Mouse (Mus musculus): ENCODE data around the gene Tff3. TPM values are rescaled to one million over a fixed set of nuclear protein-coding genes. Genes with fewer than 3 reads are reported as not detected.

The Tff3 gene
- total and polyA plus RNA-seq, 3 experiments, result 0.39 TPM; not detected in 2

DNA sequence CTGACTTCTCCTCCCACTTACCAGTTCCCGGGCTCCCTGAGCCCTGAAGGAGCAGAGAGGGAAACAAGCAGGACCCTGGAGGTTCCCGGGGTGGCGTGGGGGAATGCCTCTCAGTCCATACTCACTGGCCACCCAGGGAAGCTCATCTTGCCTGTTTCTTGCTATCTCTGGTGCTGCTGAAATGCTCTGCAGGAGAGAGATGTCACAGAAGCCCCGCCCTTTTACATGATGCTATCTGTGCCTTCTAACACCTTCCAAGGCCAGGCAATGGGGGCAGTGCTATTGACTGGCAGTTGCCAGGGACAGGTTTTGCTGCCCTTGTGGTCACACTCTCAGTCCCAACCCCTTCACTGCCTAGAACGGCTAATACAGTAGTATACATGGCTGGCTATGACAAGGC is 30.7 kb downstream of the Tff3 start:
- H3K36me3 ChIP-seq (ENCODE audit: control insufficient read depth, insufficient read depth, low read length), result no peaks in the 10 kb centered on the region
- no peak overlapping the region for H3K27ac ChIP-seq
- intact Hi-C loops (cut with DNase I), result no loop called here
- 66% methylated on average over 5 of the region's 5 CpGs for WGBS
- no peak overlapping the region for H3K4me3 ChIP-seq
- no peaks in the 10 kb centered on the region for H3K27me3 ChIP-seq (ENCODE audit: control insufficient read depth, insufficient read depth, low read length)
- H3K9ac ChIP-seq (ENCODE audit: low read depth, low read length), result no peak overlapping the region
- H3K79me2 ChIP-seq (replicated peaks; ENCODE audit: control insufficient read depth, insufficient read depth, low read length), result no peaks in the 10 kb centered on the region
- no peaks in the 10 kb centered on the region for H3K4me1 ChIP-seq (ENCODE audit: control insufficient read depth, insufficient read depth, low read length)
- no peak for DNase-seq
- no peak for TF ChIP-seq POLR2A (IDR thresholded peaks at IDR 0.05; ENCODE audit: insufficient read depth, low read depth, low read length)

DNA sequence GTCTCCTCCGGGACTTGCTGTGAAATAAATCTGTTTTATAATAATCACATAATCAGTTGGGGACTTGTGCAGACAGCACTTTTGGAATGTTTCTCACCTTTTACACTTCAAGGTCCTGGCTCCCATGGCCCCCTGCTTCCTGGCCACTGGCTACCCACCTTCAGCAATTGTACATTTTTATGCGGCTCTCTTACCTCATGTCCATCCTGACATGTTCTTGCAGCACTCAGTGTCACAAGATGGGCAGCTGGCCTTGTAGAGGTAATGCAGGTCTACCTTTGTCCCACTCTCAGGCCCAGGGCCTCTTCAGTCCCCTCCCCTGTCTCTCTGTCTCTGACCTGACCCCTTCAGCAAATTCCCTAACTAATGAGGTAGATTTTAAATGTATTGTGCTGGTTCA is 32.6 kb downstream of the Tff3 start:
- TF ChIP-seq CTCF (IDR thresholded peaks at IDR 0.05), result no peak
- no peak for TF ChIP-seq POLR2A (IDR thresholded peaks at IDR 0.05; ENCODE audit: insufficient read depth, low read depth, low read length)
- no peak for TF ChIP-seq EP300 (IDR thresholded peaks at IDR 0.05; ENCODE audit: insufficient read depth, low read depth, low read length)
- H3K4me3 ChIP-seq, result no peak overlapping the region
- no peak for DNase-seq
- H3K36me3 ChIP-seq (ENCODE audit: control insufficient read depth, insufficient read depth, low read length), result no peaks in the 10 kb centered on the region
- no peaks in the 10 kb centered on the region for H3K79me2 ChIP-seq (replicated peaks; ENCODE audit: control insufficient read depth, insufficient read depth, low read length)
- H3K27me3 ChIP-seq (ENCODE audit: control insufficient read depth, insufficient read depth, low read length), result no peaks in the 10 kb centered on the region
- H3K27ac ChIP-seq, result no peak overlapping the region
- 98% methylated on average over 2 of the region's 2 CpGs for WGBS
- intact Hi-C loops (cut with DNase I), result no loop called here
- no peak overlapping the region for H3K9ac ChIP-seq (ENCODE audit: low read depth, low read length)
- no peaks in the 10 kb centered on the region for H3K4me1 ChIP-seq (ENCODE audit: control insufficient read depth, insufficient read depth, low read length)

DNA sequence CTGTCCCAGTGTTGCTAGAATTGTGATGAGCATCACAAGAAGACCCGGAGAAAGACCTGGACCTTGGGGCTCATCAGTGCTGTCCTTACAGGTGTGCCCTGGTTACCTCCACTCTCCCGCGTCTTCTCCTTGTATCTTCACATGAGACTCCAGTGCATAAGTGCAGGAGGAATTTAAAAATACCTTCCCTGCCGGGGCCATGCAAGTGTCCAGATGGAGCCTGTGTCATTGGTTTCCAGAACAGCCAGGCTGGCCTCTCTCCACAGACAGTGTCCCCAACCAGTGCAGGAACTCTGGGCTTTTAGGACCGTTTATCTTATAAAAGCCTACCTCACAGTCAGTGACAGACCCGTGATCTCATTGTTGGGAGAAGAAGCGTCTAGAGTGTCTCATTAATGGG is 33.9 kb downstream of the Tff3 start:
- intact Hi-C loops (cut with DNase I), result no loop called here
- no peak for TF ChIP-seq POLR2A (IDR thresholded peaks at IDR 0.05; ENCODE audit: insufficient read depth, low read depth, low read length)
- no peak for TF ChIP-seq CTCF (IDR thresholded peaks at IDR 0.05)
- TF ChIP-seq EP300 (IDR thresholded peaks at IDR 0.05; ENCODE audit: insufficient read depth, low read depth, low read length), result no peak
- no peak for DNase-seq
- Histone ChIP-seq H3K36me3 (ENCODE audit: control insufficient read depth, insufficient read depth, low read length) (no peaks in the 10 kb centered on the region), H3K27ac (no peak overlapping the region), H3K27me3 (ENCODE audit: control insufficient read depth, insufficient read depth, low read length) (no peaks in the 10 kb centered on the region), H3K4me3 (no peak overlapping the region), H3K79me2 (replicated peaks; ENCODE audit: control insufficient read depth, insufficient read depth, low read length) (no peaks in the 10 kb centered on the region), H3K4me1 (ENCODE audit: control insufficient read depth, insufficient read depth, low read length) (no peaks in the 10 kb centered on the region), H3K9ac (ENCODE audit: low read depth, low read length) (no peak overlapping the region)
- 89% methylated on average over 7 of the region's 7 CpGs for WGBS

DNA sequence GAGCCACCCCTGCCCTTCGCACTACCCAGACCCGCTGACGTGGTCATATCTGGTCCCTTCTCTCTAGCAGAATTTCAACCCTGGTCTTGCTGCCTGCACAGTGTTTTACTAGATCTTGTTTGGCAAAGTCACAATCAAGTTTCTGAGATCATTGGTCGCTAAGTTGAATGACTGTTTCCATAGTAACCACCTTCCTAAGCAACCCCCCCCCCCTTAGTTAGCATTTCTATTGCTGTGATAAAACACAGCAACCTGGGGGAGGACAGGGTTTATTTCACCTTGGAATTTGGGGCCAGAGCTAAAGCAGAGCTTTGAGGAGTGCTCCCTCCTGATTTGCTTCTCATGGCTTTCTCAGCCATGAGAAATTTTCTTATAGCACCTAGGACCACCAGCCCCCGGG is 34.7 kb downstream of the Tff3 start:
- Histone ChIP-seq H3K27me3 (ENCODE audit: control insufficient read depth, insufficient read depth, low read length) (no peaks in the 10 kb centered on the region), H3K9ac (ENCODE audit: low read depth, low read length) (no peak overlapping the region), H3K4me1 (ENCODE audit: control insufficient read depth, insufficient read depth, low read length) (peaks cover 5% of the 10 kb centered on the region), H3K27ac (no peak overlapping the region), H3K4me3 (no peak overlapping the region), H3K79me2 (replicated peaks; ENCODE audit: control insufficient read depth, insufficient read depth, low read length) (no peaks in the 10 kb centered on the region), H3K36me3 (ENCODE audit: control insufficient read depth, insufficient read depth, low read length) (no peaks in the 10 kb centered on the region)
- WGBS, result 73% methylated on average over 5 of the region's 5 CpGs
- TF ChIP-seq CTCF (IDR thresholded peaks at IDR 0.05), result no peak
- no peak for TF ChIP-seq EP300 (IDR thresholded peaks at IDR 0.05; ENCODE audit: insufficient read depth, low read depth, low read length)
- TF ChIP-seq POLR2A (IDR thresholded peaks at IDR 0.05; ENCODE audit: insufficient read depth, low read depth, low read length), result no peak
- intact Hi-C loops (cut with DNase I), result loop anchor here (5.0 kb wide), 1 partner anchor 37 kb away; the partner anchor contains the start of gene Abcg1
- DNase-seq, result no peak

DNA sequence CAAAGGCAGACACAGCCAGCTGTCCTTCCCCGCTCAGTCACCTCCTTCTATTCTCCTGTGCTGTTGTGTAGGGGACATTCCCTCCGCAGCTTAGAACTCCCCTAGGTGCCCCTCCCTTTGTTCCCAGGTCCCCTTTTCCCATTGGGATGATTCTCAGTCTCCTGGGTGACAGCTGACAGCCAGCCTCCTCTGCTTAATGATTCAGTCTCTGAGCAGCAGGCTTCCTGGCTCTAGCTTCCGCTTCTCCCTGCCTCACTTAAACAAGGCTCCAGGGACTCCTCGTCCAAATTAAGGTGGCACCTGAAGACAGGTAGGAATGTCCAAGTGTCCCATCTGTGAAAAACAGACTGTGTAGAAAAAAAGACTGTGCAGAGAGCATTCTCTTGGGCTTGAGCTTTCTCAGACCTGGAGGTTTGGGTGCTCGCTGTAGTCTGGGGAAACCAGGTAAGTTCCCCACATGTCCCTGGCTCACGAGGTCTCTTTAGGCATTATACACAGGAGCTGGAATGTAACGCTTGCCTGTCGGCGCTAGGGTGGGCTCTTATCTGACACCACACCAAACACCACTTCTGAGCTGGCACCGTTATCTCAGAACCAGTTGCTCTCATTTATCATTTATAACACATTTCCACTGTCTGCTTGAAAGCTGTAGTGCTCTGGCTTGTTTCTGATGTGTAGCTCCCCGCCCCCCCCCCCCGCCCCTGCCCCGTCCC is 38.3 kb downstream of the Tff3 start:
- Histone ChIP-seq H3K4me3 (no peak overlapping the region), H3K4me1 (ENCODE audit: control insufficient read depth, insufficient read depth, low read length) (peaks cover 16% of the 10 kb centered on the region), H3K79me2 (replicated peaks; ENCODE audit: control insufficient read depth, insufficient read depth, low read length) (no peaks in the 10 kb centered on the region), H3K9ac (ENCODE audit: low read depth, low read length) (no peak overlapping the region), H3K27ac (no peak overlapping the region), H3K27me3 (ENCODE audit: control insufficient read depth, insufficient read depth, low read length) (no peaks in the 10 kb centered on the region), H3K36me3 (ENCODE audit: control insufficient read depth, insufficient read depth, low read length) (no peaks in the 10 kb centered on the region)
- WGBS, result 54% methylated on average over 13 of the region's 13 CpGs
- TF ChIP-seq EP300 (IDR thresholded peaks at IDR 0.05; ENCODE audit: insufficient read depth, low read depth, low read length) (no peak), POLR2A (IDR thresholded peaks at IDR 0.05; ENCODE audit: insufficient read depth, low read depth, low read length) (no peak), CTCF (IDR thresholded peaks at IDR 0.05) (no peak)
- no peak for DNase-seq
- intact Hi-C loops (cut with DNase I), result loop anchor here (5.0 kb wide), 1 partner anchor 34 kb away; the partner anchor contains the start of gene Abcg1

DNA sequence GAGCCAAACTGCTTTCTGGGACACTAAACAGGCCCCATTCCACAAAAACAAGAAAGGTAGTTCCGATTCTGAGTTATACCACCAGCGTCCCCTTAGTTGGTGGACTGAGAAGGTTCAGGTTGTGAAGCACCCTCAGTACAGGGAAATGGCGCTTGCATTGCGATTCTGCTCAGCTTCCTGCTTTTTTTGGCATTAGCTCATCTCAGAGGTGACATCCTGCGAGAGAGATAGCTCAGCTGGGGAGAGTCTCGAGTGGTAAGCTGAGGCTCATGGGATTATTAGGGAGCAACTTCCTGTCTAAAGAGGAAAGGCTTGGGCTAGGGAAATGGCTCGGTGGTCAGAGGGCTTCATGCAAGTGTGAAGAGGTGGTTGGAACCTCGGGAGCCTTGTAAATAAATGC is 39.6 kb downstream of the Tff3 start:
- no peak for TF ChIP-seq POLR2A (IDR thresholded peaks at IDR 0.05; ENCODE audit: insufficient read depth, low read depth, low read length)
- TF ChIP-seq CTCF (IDR thresholded peaks at IDR 0.05), result no peak
- H3K27me3 ChIP-seq (ENCODE audit: control insufficient read depth, insufficient read depth, low read length), result no peaks in the 10 kb centered on the region
- no peak overlapping the region for H3K27ac ChIP-seq
- peaks cover 16% of the 10 kb centered on the region for H3K4me1 ChIP-seq (ENCODE audit: control insufficient read depth, insufficient read depth, low read length)
- H3K4me3 ChIP-seq, result no peak overlapping the region
- intact Hi-C loops (cut with DNase I), result loop anchor here (5.0 kb wide), 1 partner anchor 33 kb away; the partner anchor contains the start of gene Abcg1
- WGBS, result 35% methylated on average over 8 of the region's 8 CpGs
- H3K36me3 ChIP-seq (ENCODE audit: control insufficient read depth, insufficient read depth, low read length), result no peaks in the 10 kb centered on the region
- no peaks in the 10 kb centered on the region for H3K79me2 ChIP-seq (replicated peaks; ENCODE audit: control insufficient read depth, insufficient read depth, low read length)
- no peak for DNase-seq
- no peak overlapping the region for H3K9ac ChIP-seq (ENCODE audit: low read depth, low read length)

Data from heart, adult 2 months (tissue).